Mouse (Mus musculus) monocyte, adult 5-6 weeks (primary cell): ENCODE results near the gene Ccnd1. TPM values are rescaled to one million over a fixed set of nuclear protein-coding genes. Genes with fewer than 3 reads are reported as not detected.

Source experiments
- ATAC-seq: fragments of 153-309, 156-312 bp; replicated peaks from 2 replicates; pipeline ENCODE4 v1.8.0; 2017; ENCODE audit warnings: mild to moderate bottlenecking; ENCODE audit not compliant: low TSS enrichment, insufficient number of reproducible peaks, severe bottlenecking, poor library complexity, low FRiP score
- total RNA-seq: library from RNA; stranded (forward); fragments of 200-1000, 200-491, 200-594 nt; gene quantifications from 3 replicates; pipeline ENCODE4 v1.2.3, GENCODE M21; 2017

Ccnd1 gene
- total RNA-seq, 1 experiment from 2014 or later: 5.5 TPM

- 0 out of 2 replicates have a peak, but pooled peaks have one; percentile 10 for ATAC-seq
These were observed 1.6 kb upstream of the Ccnd1 start for GRCm38 (mm10) chr7:144941242-144941831.

GRCm38 (mm10) chr7:144940585-144940984, 860 bp upstream of the Ccnd1 start:
- ATAC-seq: no peak

GRCm38 (mm10) chr7:144940003-144940571, 362 bp upstream of the Ccnd1 start:
- ATAC-seq: no peak

- no peak for ATAC-seq
These were observed 923 bp downstream of the Ccnd1 start for GRCm38 (mm10) chr7:144938661-144939343.

- ATAC-seq: no peak
These were observed 1.7 kb downstream of the Ccnd1 start for GRCm38 (mm10) chr7:144937899-144938517.

GRCm38 (mm10) chr7:144937490-144937889, 2.2 kb downstream of the Ccnd1 start:
- ATAC-seq: peak; percentile 74

- ATAC-seq: no peak
These were observed 3.3 kb downstream of the Ccnd1 start for GRCm38 (mm10) chr7:144936311-144936880.

GRCm38 (mm10) chr7:144935563-144935962, 4.2 kb downstream of the Ccnd1 start:
- ATAC-seq: no peak

GRCm38 (mm10) chr7:144934901-144935300, 4.8 kb downstream of the Ccnd1 start:
- ATAC-seq: no peak

GRCm38 (mm10) chr7:144933796-144934195, 5.9 kb downstream of the Ccnd1 start:
- ATAC-seq: no peak

- no peak for ATAC-seq
These were observed 6.4 kb downstream of the Ccnd1 start for GRCm38 (mm10) chr7:144933336-144933735.

GRCm38 (mm10) chr7:144932389-144932937, 7.3 kb downstream of the Ccnd1 start:
- no peak for ATAC-seq

- no peak for ATAC-seq
These were observed 7.9 kb downstream of the Ccnd1 start for GRCm38 (mm10) chr7:144931778-144932177.

GRCm38 (mm10) chr7:144929931-144930330, 9.8 kb downstream of the Ccnd1 start:
- no peak for ATAC-seq

- ATAC-seq: no peak
These were observed 10.2 kb downstream of the Ccnd1 start for GRCm38 (mm10) chr7:144929506-144929905.

- no peak for ATAC-seq
These were observed 10.9 kb downstream of the Ccnd1 start for GRCm38 (mm10) chr7:144928889-144929210.

- no peak for ATAC-seq
These were observed 11.5 kb downstream of the Ccnd1 start for GRCm38 (mm10) chr7:144928009-144928888.

GRCm38 (mm10) chr7:144927591-144927990, 12.1 kb downstream of the Ccnd1 start:
- 0 out of 2 replicates have a peak, but pooled peaks have one; percentile 14 for ATAC-seq
